Mouse (Mus musculus) cortical plate, adult 2 months (tissue): ENCODE data around the gene Lrrc40. TPM values are rescaled to one million over a fixed set of nuclear protein-coding genes. Genes with fewer than 3 reads are reported as not detected.
"Not testable (repeated sequence)": the region's sequence is repeated elsewhere in the genome, so short reads cannot be mapped to it uniquely, and the experiment has no call there.

Source experiments
- H3K27ac ChIP-seq: fragments of 200-500 bp; 2 replicates; pipeline ENCODE4 v1.5.1; 2012; ENCODE audit warnings: low read length, control low read depth, inconsistent platforms; ENCODE audit not compliant: insufficient read depth
- H3K4me1 ChIP-seq: fragments of 200-500 bp; 2 replicates; pipeline ENCODE4 v1.6.1; 2011; ENCODE audit warnings: low read length; ENCODE audit not compliant: control insufficient read depth, insufficient read depth
- H3K4me3 ChIP-seq: fragments of 200-500 bp; 2 replicates; pipeline ENCODE4 v1.5.1; 2011; ENCODE audit warnings: mild to moderate bottlenecking, low read length, control low read depth; ENCODE audit not compliant: insufficient read depth
- CTCF ChIP-seq: fragments of 200-500 bp; IDR thresholded peaks from 2 replicates; pipeline ENCODE4 v1.5.1; 2011; ENCODE audit warnings: mild to moderate bottlenecking, control low read depth, low read length; ENCODE audit not compliant: insufficient read depth; ENCODE audit errors: extremely low read depth
- POLR2A ChIP-seq: fragments of 200-500 bp; IDR thresholded peaks from 2 replicates; pipeline ENCODE4 v1.6.1; 2011; ENCODE audit warnings: mild to moderate bottlenecking, low read length, control low read depth; ENCODE audit not compliant: insufficient read depth; ENCODE audit errors: extremely low read depth
- polyA plus RNA-seq: library from polyadenylated mRNA; depleted of rRNA; stranded (reverse); fragments of >200 nt; gene quantifications from 2 replicates; pipeline ENCODE4 v1.2.3, GENCODE M21; 2012; rRNA removed

The Lrrc40 gene
- polyA plus RNA-seq, 1 experiment = 22.3 TPM

- no peaks in the 10 kb centered on the region for H3K4me1 ChIP-seq
- no peak overlapping the region for H3K4me3 ChIP-seq
- no peak for TF ChIP-seq CTCF
- TF ChIP-seq POLR2A = no peak
- H3K27ac ChIP-seq = no peak overlapping the region
These were observed 40.9 kb downstream of the Lrrc40 start for GRCm38 (mm10) chr3:158077380-158077772.

GRCm38 (mm10) chr3:158077828-158078227 lies 41.4 kb downstream of the Lrrc40 start:
- no peak overlapping the region for H3K4me3 ChIP-seq
- TF ChIP-seq POLR2A (no peak), CTCF (no peak)
- H3K4me1 ChIP-seq = no peaks in the 10 kb centered on the region
- no peak overlapping the region for H3K27ac ChIP-seq

GRCm38 (mm10) chr3:158091601-158092000 lies 55.1 kb downstream of the Lrrc40 start:
- Histone ChIP-seq H3K4me3 (no peak overlapping the region), H3K4me1 (no peaks in the 10 kb centered on the region; the same call in 1 of the 2 replicates), H3K27ac (no peak overlapping the region; the same call in 1 of the 2 replicates)
- TF ChIP-seq POLR2A (no peak), CTCF (no peak)

GRCm38 (mm10) chr3:158093919-158094318 lies 57.5 kb downstream of the Lrrc40 start:
- TF ChIP-seq CTCF = no peak
- no peak for TF ChIP-seq POLR2A
- H3K4me1 ChIP-seq = no peaks in the 10 kb centered on the region; the same call in 1 of the 2 replicates
- no peak overlapping the region for H3K4me3 ChIP-seq
- H3K27ac ChIP-seq = no peak overlapping the region

- H3K4me1 ChIP-seq, H3K27ac ChIP-seq, H3K4me3 ChIP-seq: not testable (repeated sequence)
These were observed 65.6 kb downstream of the Lrrc40 start for GRCm38 (mm10) chr3:158102043-158102442.

GRCm38 (mm10) chr3:158102530-158102929 lies 66.1 kb downstream of the Lrrc40 start:
- not testable (repeated sequence) for H3K4me1 ChIP-seq, H3K27ac ChIP-seq, H3K4me3 ChIP-seq

- H3K4me3 ChIP-seq = no peak overlapping the region
These were observed 67.0 kb downstream of the Lrrc40 start for GRCm38 (mm10) chr3:158103467-158103866.

GRCm38 (mm10) chr3:158105260-158105659 lies 68.8 kb downstream of the Lrrc40 start:
- TF ChIP-seq POLR2A (no peak), CTCF (no peak)
- Histone ChIP-seq H3K4me3 (no peak overlapping the region), H3K4me1 (no peaks in the 10 kb centered on the region), H3K27ac (no peak overlapping the region)

More at GRCm38 (mm10) chr3:158103467-158103866, 67.0 kb downstream of the Lrrc40 start:
- TF ChIP-seq CTCF (no peak), POLR2A (no peak)
- H3K4me1 ChIP-seq = no peaks in the 10 kb centered on the region
- H3K27ac ChIP-seq = no peak overlapping the region

Other genes starting within 250 kb of the Lrrc40 start
- gene Cth, start 111.6 kb upstream of the Lrrc40 start, polyA plus RNA-seq = 6.7 and 7.2 TPM in 2 replicates
- 48.6 and 50.7 TPM in 2 replicates for gene Ankrd13c, start 89.4 kb upstream of the Lrrc40 start, polyA plus RNA-seq
- gene Srsf11, start within 50 bp of the Lrrc40 start, polyA plus RNA-seq = 432 and 510 TPM in 2 replicates